Comparison of ENCODE assay signal across 9 mouse cellular contexts in the genomic region with DNA sequence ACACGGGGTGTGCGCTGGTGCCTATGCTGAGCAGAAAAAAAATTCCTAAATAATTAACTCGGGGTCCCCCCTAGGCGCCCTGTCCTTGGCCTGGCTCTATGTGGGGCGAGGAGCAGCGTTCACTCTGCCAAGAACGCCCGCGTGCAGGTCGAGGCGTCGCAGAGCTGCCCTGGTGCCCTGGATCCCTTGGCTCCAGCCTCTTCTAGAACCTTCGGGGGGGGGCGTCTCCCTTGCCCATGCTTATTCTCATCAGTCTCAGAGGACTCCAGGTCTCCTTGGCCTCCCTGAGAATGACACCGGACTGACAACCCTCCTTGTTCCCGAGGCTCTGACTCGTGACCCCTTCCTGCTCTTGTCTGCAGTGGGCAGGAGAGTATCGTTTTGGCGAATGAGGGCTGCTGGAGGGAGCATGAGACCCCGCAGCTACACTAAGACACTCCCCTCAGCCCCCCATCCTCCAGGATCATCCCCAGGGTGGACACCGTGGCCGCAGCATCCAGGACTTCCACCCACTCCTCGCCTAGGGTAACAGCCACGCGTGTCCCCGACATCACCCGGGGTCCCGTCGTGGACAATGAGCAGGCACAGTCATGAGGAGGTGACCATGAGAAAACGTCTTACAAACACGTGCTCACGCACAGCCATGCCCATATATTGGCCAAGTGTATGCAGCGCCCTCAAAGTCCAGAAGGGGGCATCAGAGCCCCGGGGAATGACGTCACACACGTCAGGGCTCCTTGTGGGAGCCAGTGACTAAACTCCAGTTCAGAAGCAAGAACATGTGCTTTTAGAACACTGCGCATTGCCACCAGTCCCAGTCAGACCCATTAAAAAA. TPM values are rescaled to one million over a fixed set of nuclear protein-coding genes. Genes with fewer than 3 reads are reported as not detected.
DNase-seq lines count a peak whose midpoint lies in the region; ATAC-seq and TF ChIP-seq lines count a peak whose summit lies in the region.
"Had no signal": no experiment of that assay in that cellular context is flagged by ENCODE, and none has a peak within 500 bp of the region (broad histone marks: within the 10 kb centered on the region; RNA-seq: fewer than 3 reads in every experiment).

No protein-coding gene starts in this region.

- no peak overlapping the region for H3K4me3 ChIP-seq in heart, embryonic 12.5 days
- H3K4me3 ChIP-seq in kidney, postnatal 0 days (replicated peaks; ENCODE audit: low read depth, low read length) = no peak overlapping the region
- H3K4me3 ChIP-seq in liver, adult 2 months (ENCODE audit: insufficient read depth, low read depth, low read length) = no peak overlapping the region
- no peak overlapping the region for H3K4me3 ChIP-seq in myocyte
- H3K4me3 ChIP-seq: erythroblast, embryonic 14.5 days had no signal

- H3K4me2 ChIP-seq in heart, embryonic 12.5 days = 0 out of 2 replicates have a peak overlapping the region, but pooled peaks have one; percentile 10
- H3K4me2 ChIP-seq in kidney, postnatal 0 days (ENCODE audit: low read length) = no peak overlapping the region
- H3K4me2 ChIP-seq in myocyte (ENCODE audit: low read depth) = peak overlapping the region; percentile 27

- H3K27me3 ChIP-seq in heart, embryonic 12.5 days (replicated peaks) = peaks cover 30% of the 10 kb centered on the region
- no peaks in the 10 kb centered on the region for H3K27me3 ChIP-seq in kidney, postnatal 0 days (ENCODE audit: insufficient read depth, low read length)
- H3K27me3 ChIP-seq in liver, adult 2 months (ENCODE audit: control insufficient read depth, insufficient read depth, low read length) = no peaks in the 10 kb centered on the region
- peaks cover 26% of the 10 kb centered on the region for H3K27me3 ChIP-seq in myocyte (ENCODE audit: control insufficient read depth, insufficient read depth, insufficient read length)

- peaks cover 22% of the 10 kb centered on the region for H3K4me1 ChIP-seq in heart, embryonic 12.5 days (replicated peaks)
- H3K4me1 ChIP-seq in kidney, postnatal 0 days (replicated peaks; ENCODE audit: insufficient read depth, low read length) = 0 out of 2 replicates have a peak, but pooled peaks cover 6% of the 10 kb centered on the region
- peaks cover 2% of the 10 kb centered on the region; the same call in 1 of the 2 replicates for H3K4me1 ChIP-seq in liver, adult 2 months (ENCODE audit: control insufficient read depth, insufficient read depth, low read length)

- no peaks in the 10 kb centered on the region for H3K36me3 ChIP-seq in heart, embryonic 12.5 days
- no peaks in the 10 kb centered on the region for H3K36me3 ChIP-seq in kidney, postnatal 0 days (ENCODE audit: insufficient read depth, low read length)
- no peaks in the 10 kb centered on the region for H3K36me3 ChIP-seq in liver, adult 2 months (ENCODE audit: control insufficient read depth, insufficient read depth, low read length)
- H3K36me3 ChIP-seq in myocyte (ENCODE audit: control insufficient read depth, insufficient read depth) = no peaks in the 10 kb centered on the region

- 0 out of 2 replicates have a peak, but pooled peaks have one; percentile 10 for TF ChIP-seq POLR2A in liver, adult 2 months (IDR thresholded peaks at IDR 0.05; ENCODE audit: extremely low read depth, insufficient read depth, low read length)
- no peak for TF ChIP-seq POLR2A in myocyte (IDR thresholded peaks at IDR 0.05; ENCODE audit: insufficient read length, low read depth)

- no peak overlapping the region for H3ac ChIP-seq in myocyte (ENCODE audit: control insufficient read depth, insufficient read length)

- no peak overlapping the region for H3K27ac ChIP-seq in heart, embryonic 12.5 days (ENCODE audit: poor library complexity, severe bottlenecking)
- no peak overlapping the region for H3K27ac ChIP-seq in kidney, postnatal 0 days
- H3K27ac ChIP-seq in liver, adult 2 months (replicated peaks; ENCODE audit: insufficient read depth, low read depth, low read length) = no peak overlapping the region

- peak; percentile 88 for DNase-seq in CD4-positive helper T cell, adult 2 months (ENCODE audit: low read depth, low spot score)
- DNase-seq in brain, adult 2 months (ENCODE audit: low read depth, low spot score) = peak; percentile 94
- DNase-seq in kidney, postnatal 0 days (ENCODE audit: low spot score) = peak; percentile 81
- peak; percentile 53 for DNase-seq in liver, adult 2 months (ENCODE audit: extremely low read depth, low read depth, low spot score)
- DNase-seq in spleen, postnatal 4 days (ENCODE audit: low spot score in 2 of 2) = peak; percentile 82 to 92

- no peak overlapping the region for H3K9ac ChIP-seq in heart, embryonic 12.5 days
- no peak overlapping the region for H3K9ac ChIP-seq in kidney, postnatal 0 days (ENCODE audit: low read depth, low read length)
- H3K9ac ChIP-seq in liver, adult 2 months (ENCODE audit: low read depth, low read length) = no peak overlapping the region; the same call in 1 of the 2 replicates

- peak; percentile 61 for ATAC-seq in erythroblast, adult 5-6 weeks (replicated peaks; ENCODE audit: low FRiP score, poor library complexity, severe bottlenecking)
- peak; percentile 54; the same call in 1 of the 2 replicates for ATAC-seq in heart, embryonic 12.5 days (ENCODE audit: insufficient number of reproducible peaks, low FRiP score)
- peak; percentile 80 for ATAC-seq in kidney, postnatal 0 days (replicated peaks; ENCODE audit: low FRiP score, low read depth)

- no peaks in the 10 kb centered on the region for H3K9me3 ChIP-seq in heart, embryonic 12.5 days (replicated peaks)
- no peaks in the 10 kb centered on the region for H3K9me3 ChIP-seq in kidney, postnatal 0 days (replicated peaks; ENCODE audit: low read length)

- no peaks in the 10 kb centered on the region for H3K79me2 ChIP-seq in liver, adult 2 months (ENCODE audit: control insufficient read depth, insufficient read depth, low read length)
- H3K79me2 ChIP-seq in myocyte (ENCODE audit: control insufficient read depth, insufficient read depth) = no peaks in the 10 kb centered on the region

- TF ChIP-seq CTCF in kidney, postnatal 0 days (IDR thresholded peaks at IDR 0.05; ENCODE audit: low read depth) = peak; percentile 90
- TF ChIP-seq CTCF in liver, adult 2 months (IDR thresholded peaks at IDR 0.05; ENCODE audit: low read depth, low read length) = peak; percentile 91

- 30% methylated on average over 37 of the region's 37 CpGs for WGBS in heart, embryonic 12.5 days
- 28% methylated on average over 37 of the region's 37 CpGs for WGBS in kidney, postnatal 0 days
- 23% methylated on average over 37 of the region's 37 CpGs for WGBS in liver, adult 2 months

TF ChIP-seq in myocyte, 11 proteins besides CTCF, POLR2A, EP300 and RAD21:
- TF ChIP-seq MYOG (IDR thresholded peaks at IDR 0.05; ENCODE audit: control insufficient read depth in 1 of 3, insufficient read depth in 1 of 3, insufficient read length in 2 of 3, low read depth in 2 of 3) = no peak
- no peak for TF ChIP-seq CEBPB (IDR thresholded peaks at IDR 0.05; ENCODE audit: insufficient read depth, poor library complexity, severe bottlenecking)
- peak; percentile 41 for TF ChIP-seq USF1 (IDR thresholded peaks at IDR 0.05; ENCODE audit: low read depth)
- TF ChIP-seq MYOD1 (IDR thresholded peaks at IDR 0.05; ENCODE audit: control insufficient read depth in 1 of 3, insufficient read length in 2 of 3, low read depth in 2 of 3) = no peak
- peak; percentile 22 for TF ChIP-seq MAX (IDR thresholded peaks at IDR 0.05; ENCODE audit: low read depth)
- TF ChIP-seq SRF (IDR thresholded peaks at IDR 0.05; ENCODE audit: control insufficient read depth, insufficient read length, low read depth) = peak; percentile 61
- no peak for TF ChIP-seq E2F4 (IDR thresholded peaks at IDR 0.05; ENCODE audit: insufficient read depth)
- TF ChIP-seq TCF3 (IDR thresholded peaks at IDR 0.05; ENCODE audit: insufficient read length, low read depth) = no peak
- no peak for TF ChIP-seq REST (IDR thresholded peaks at IDR 0.05; ENCODE audit: insufficient read depth, insufficient read length)

RNA-seq across cellular contexts. Expression of gene Gng7, which starts 15.2 kb away (rescaled TPM):
- total RNA-seq in erythroblast, adult 5-6 weeks (2015; ENCODE audit: low replicate concordance) = not detected in 2 replicates
- not detected in 2 replicates for total RNA-seq in erythroblast, adult 5-6 weeks (2017; ENCODE audit: low replicate concordance)
- polyA plus RNA-seq in heart, embryonic 12.5 days (2016; fragmentation: Nextera tagmentation; extraction: Ambion mirVana) = 1.5 and 1.7 TPM in 2 replicates
- 3.4 TPM in 2 replicates for polyA plus RNA-seq in kidney, postnatal 0 days (2015; fragmentation: Nextera tagmentation; extraction: Ambion mirVana)
- 0.09 and 0.13 TPM in 2 replicates for total RNA-seq in liver, adult 2 months (2014; rRNA removed)
- polyA plus RNA-seq in liver, adult 2 months (2012; rRNA removed) = 0.65 TPM in 2 replicates
- polyA plus RNA-seq in myocyte (2012; fragmentation: generic; extraction: Trizol) = 0.47 TPM
- polyA plus RNA-seq: erythroblast, embryonic 14.5 days had no signal

RNA-seq across cellular contexts. Expression of gene Diras1, which starts 25.9 kb away (rescaled TPM):
- not detected in 2 replicates for total RNA-seq in erythroblast, adult 5-6 weeks (2015; ENCODE audit: low replicate concordance)
- not detected in 2 replicates for total RNA-seq in erythroblast, adult 5-6 weeks (2017; ENCODE audit: low replicate concordance)
- not detected in 2 replicates for polyA plus RNA-seq in heart, embryonic 12.5 days (2016; fragmentation: Nextera tagmentation; extraction: Ambion mirVana)
- 0.11 TPM in 1 of 2 replicates, not detected in the other for polyA plus RNA-seq in kidney, postnatal 0 days (2015; fragmentation: Nextera tagmentation; extraction: Ambion mirVana)
- 0.07 TPM in 1 of 2 replicates, not detected in the other for total RNA-seq in liver, adult 2 months (2014; rRNA removed)
- polyA plus RNA-seq in liver, adult 2 months (2012; rRNA removed) = not detected in 2 replicates
- 0.42 TPM for polyA plus RNA-seq in myocyte (2012; fragmentation: generic; extraction: Trizol)
- polyA plus RNA-seq: erythroblast, embryonic 14.5 days had no signal

RNA-seq across cellular contexts. Expression of gene Slc39a3, which starts 37.6 kb away (rescaled TPM):
- 2.1 and 2.5 TPM in 2 replicates for total RNA-seq in erythroblast, adult 5-6 weeks (2015; ENCODE audit: low replicate concordance)
- 2.7 and 3.8 TPM in 2 replicates for total RNA-seq in erythroblast, adult 5-6 weeks (2017; ENCODE audit: low replicate concordance)
- 7.5 and 8.7 TPM in 2 replicates for polyA plus RNA-seq in heart, embryonic 12.5 days (2016; fragmentation: Nextera tagmentation; extraction: Ambion mirVana)
- polyA plus RNA-seq in kidney, postnatal 0 days (2015; fragmentation: Nextera tagmentation; extraction: Ambion mirVana) = 13.4 and 13.9 TPM in 2 replicates
- total RNA-seq in liver, adult 2 months (2014; rRNA removed) = 6.1 and 6.9 TPM in 2 replicates
- polyA plus RNA-seq in liver, adult 2 months (2012; rRNA removed) = 13.2 and 14.1 TPM in 2 replicates
- polyA plus RNA-seq in myocyte (2012; fragmentation: generic; extraction: Trizol) = 21.8 TPM
